Mouse (Mus musculus) G1E (cell line): Measurements from ENCODE around the gene Tmem120a. TPM values are rescaled to one million over a fixed set of nuclear protein-coding genes. Genes with fewer than 3 reads are reported as not detected.

ENCODE experiments used
- ATAC-seq: 2 replicates; pipeline ENCODE4 v1.8.0; 2016; ENCODE audit warnings: mild to moderate bottlenecking; ENCODE audit not compliant: insufficient number of reproducible peaks, poor library complexity, low FRiP score, severe bottlenecking; ENCODE audit errors: extremely low read depth
- DNase-seq: peaks from one replicate; pipeline ENCODE4 v3.0.0; 2012; ENCODE audit warnings: low spot score
- H3K27me3 ChIP-seq: 2 replicates; pipeline ENCODE4 v1.6.1; 2012; ENCODE audit warnings: mild to moderate bottlenecking, low read length, inconsistent platforms; ENCODE audit not compliant: insufficient read depth
- H3K36me3 ChIP-seq: replicated peaks from 2 replicates; pipeline ENCODE3; 2012; ENCODE audit warnings: mild to moderate bottlenecking, inconsistent platforms
- H3K4me1 ChIP-seq: 2 replicates; pipeline ENCODE4 v1.6.1; 2012; ENCODE audit warnings: low read depth, low read length, inconsistent platforms, mixed read lengths; ENCODE audit not compliant: insufficient read depth
- H3K4me3 ChIP-seq: 2 replicates; pipeline ENCODE4 v1.5.1; 2012; ENCODE audit warnings: low read depth, mild to moderate bottlenecking, inconsistent platforms, low read length, moderate library complexity, mixed read lengths
- H3K9me3 ChIP-seq: replicated peaks from 2 replicates; pipeline ENCODE4 v1.6.1; 2012; ENCODE audit warnings: inconsistent platforms
- CTCF ChIP-seq: IDR thresholded peaks from 2 replicates; pipeline ENCODE4 v1.5.1; 2012; ENCODE audit warnings: low read depth, low read length, inconsistent platforms, mixed read lengths
- GATA1 ChIP-seq: IDR thresholded peaks from 2 replicates; pipeline ENCODE4 v1.6.1; 2012; ENCODE audit warnings: borderline replicate concordance, low read length, inconsistent platforms, mixed read lengths
- GATA2 ChIP-seq: IDR thresholded peaks from 2 replicates; pipeline ENCODE4 v1.6.1; 2012; ENCODE audit warnings: low read depth, low read length, inconsistent platforms, borderline replicate concordance
- POLR2AphosphoS5 ChIP-seq: IDR thresholded peaks from 2 replicates; pipeline ENCODE4 v1.6.1; 2012; ENCODE audit warnings: low read depth, low read length, inconsistent platforms; ENCODE audit not compliant: insufficient replicate concordance
- TAL1 ChIP-seq: conservative IDR thresholded peaks from 2 replicates; pipeline ENCODE4 v1.6.1; 2012; ENCODE audit warnings: low read depth, low read length, inconsistent platforms, mixed read lengths
- polyA plus RNA-seq: library from polyadenylated mRNA; stranded (reverse); fragments of >175 nt; gene quantifications from 2 replicates; pipeline ENCODE4 v1.2.3, GENCODE M21; 2012
- total RNA-seq, 2 experiments: library from RNA; stranded (forward) in 1 of 2; stranded (reverse) in 1 of 2; fragments of 200-1000 nt in 1 of 2; fragments of >200 nt in 1 of 2; fragmentation: Nextera tagmentation in 1 of 2; gene quantifications; 2 replicates each; pipeline ENCODE4 v1.2.3; 2014 to 2017

The Tmem120a gene
- total and polyA plus RNA-seq, 3 experiments = 8.5 to 18.0 (median 13.3) TPM

DNA sequence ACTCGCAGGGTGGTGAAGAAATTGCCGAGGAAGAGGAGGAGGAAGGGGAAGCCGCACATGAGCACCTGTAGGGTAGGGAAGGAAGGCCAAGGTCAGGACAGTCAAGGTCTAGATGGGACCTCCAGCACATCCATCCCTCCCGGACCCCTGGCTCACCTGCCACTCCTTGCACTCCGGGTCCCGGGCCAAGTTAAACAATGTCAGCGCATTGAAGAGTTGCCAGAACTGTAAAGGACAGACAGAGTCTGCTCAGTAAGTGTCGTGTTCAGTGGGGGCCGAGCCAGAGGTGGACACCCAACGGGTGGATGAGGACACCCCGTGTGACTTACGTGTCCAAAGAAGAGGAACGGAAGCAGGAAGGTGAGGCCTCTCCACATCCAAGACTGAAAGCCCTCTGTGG, 8.5 kb downstream of the Tmem120a start:
- ATAC-seq (no peak), DNase-seq (no peak)
- Histone ChIP-seq H3K4me3 (no peak overlapping the region), H3K9me3 (peaks cover 6% of the 10 kb centered on the region), H3K36me3 (peaks cover 87% of the 10 kb centered on the region), H3K27me3 (no peaks in the 10 kb centered on the region; the same call in 1 of the 2 replicates), H3K4me1 (peaks cover 2% of the 10 kb centered on the region)
- TF ChIP-seq GATA1 (no peak), POLR2AphosphoS5 (no peak), CTCF (no peak), TAL1 (no peak), GATA2 (no peak)

- no peak for ATAC-seq
These were observed 10.1 kb downstream of the Tmem120a start for GRCm38 (mm10) chr5:135734057-135734680.

GRCm38 (mm10) chr5:135733071-135733470, 11.2 kb downstream of the Tmem120a start:
- Histone ChIP-seq H3K36me3 (peaks cover 100% of the 10 kb centered on the region), H3K4me1 (peaks cover 2% of the 10 kb centered on the region), H3K9me3 (peaks cover 6% of the 10 kb centered on the region), H3K27me3 (no peaks in the 10 kb centered on the region; the same call in 1 of the 2 replicates), H3K4me3 (no peak overlapping the region)
- no peak for TF ChIP-seq POLR2AphosphoS5
- TF ChIP-seq GATA1 = no peak
- no peak for TF ChIP-seq TAL1
- TF ChIP-seq GATA2 = no peak
- TF ChIP-seq CTCF = no peak
- ATAC-seq (no peak), DNase-seq (no peak)

More at GRCm38 (mm10) chr5:135734057-135734680, 10.1 kb downstream of the Tmem120a start:
- H3K4me1 ChIP-seq = peaks cover 2% of the 10 kb centered on the region
- no peak for TF ChIP-seq CTCF
- TF ChIP-seq GATA2 = no peak
- no peak for TF ChIP-seq POLR2AphosphoS5
- TF ChIP-seq GATA1 = no peak
- TF ChIP-seq TAL1 = no peak
- peaks cover 93% of the 10 kb centered on the region for H3K36me3 ChIP-seq
- H3K4me3 ChIP-seq = no peak overlapping the region
- no peaks in the 10 kb centered on the region; the same call in 1 of the 2 replicates for H3K27me3 ChIP-seq
- H3K9me3 ChIP-seq = peaks cover 6% of the 10 kb centered on the region
- DNase-seq = no peak

DNA sequence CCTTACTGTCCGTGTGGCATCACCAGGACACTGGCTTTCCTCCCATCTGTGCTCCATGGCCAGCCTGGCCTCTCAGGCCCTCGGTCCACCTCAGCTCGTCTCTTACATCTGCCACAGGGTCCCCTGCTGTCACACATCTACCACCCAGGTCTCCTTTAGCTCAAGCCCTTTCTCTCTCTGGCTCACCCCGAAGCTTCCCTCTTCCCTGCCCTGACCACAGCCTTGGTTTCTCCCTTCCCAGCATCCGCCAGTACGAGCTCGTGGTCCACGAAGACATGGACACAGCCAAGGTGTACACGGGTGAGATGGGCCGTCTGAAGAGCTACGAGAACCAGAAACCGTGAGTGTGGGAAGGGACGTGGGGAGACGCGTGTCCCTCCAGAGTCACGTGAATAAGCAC, 12.9 kb downstream of the Tmem120a start:
- Histone ChIP-seq H3K4me3 (no peak overlapping the region), H3K36me3 (peaks cover 100% of the 10 kb centered on the region), H3K27me3 (no peaks in the 10 kb centered on the region; the same call in 1 of the 2 replicates), H3K9me3 (peaks cover 6% of the 10 kb centered on the region), H3K4me1 (peaks cover 2% of the 10 kb centered on the region)
- TF ChIP-seq POLR2AphosphoS5 (no peak), CTCF (no peak), GATA2 (no peak), TAL1 (no peak), GATA1 (no peak)
- ATAC-seq (no peak), DNase-seq (no peak)

DNA sequence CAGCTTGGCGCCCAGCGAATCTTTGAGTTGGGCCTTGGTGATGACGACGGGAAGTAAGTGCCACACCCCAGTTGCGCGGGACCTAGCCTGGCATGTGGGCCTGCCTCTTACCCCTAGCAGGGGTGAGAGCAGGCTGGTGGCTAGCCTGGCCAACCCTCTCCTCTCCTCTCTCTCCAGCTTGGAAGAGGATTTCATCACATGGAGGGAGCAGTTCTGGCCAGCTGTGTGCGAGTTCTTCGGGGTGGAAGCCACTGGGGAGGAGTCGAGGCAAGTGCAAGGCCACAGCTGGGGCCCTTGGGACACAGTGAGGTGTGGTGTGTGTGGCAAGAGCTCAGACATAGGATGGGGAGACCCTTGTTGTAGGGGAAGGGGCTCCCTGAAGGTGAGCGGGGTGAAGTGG, 13.3 kb downstream of the Tmem120a start:
- Histone ChIP-seq H3K9me3 (peaks cover 6% of the 10 kb centered on the region), H3K4me1 (peaks cover 2% of the 10 kb centered on the region), H3K36me3 (peaks cover 100% of the 10 kb centered on the region), H3K4me3 (no peak overlapping the region), H3K27me3 (no peaks in the 10 kb centered on the region; the same call in 1 of the 2 replicates)
- ATAC-seq (no peak), DNase-seq (no peak)
- no peak for TF ChIP-seq POLR2AphosphoS5
- TF ChIP-seq GATA1 = no peak
- TF ChIP-seq CTCF = no peak
- no peak for TF ChIP-seq TAL1
- TF ChIP-seq GATA2 = no peak

DNA sequence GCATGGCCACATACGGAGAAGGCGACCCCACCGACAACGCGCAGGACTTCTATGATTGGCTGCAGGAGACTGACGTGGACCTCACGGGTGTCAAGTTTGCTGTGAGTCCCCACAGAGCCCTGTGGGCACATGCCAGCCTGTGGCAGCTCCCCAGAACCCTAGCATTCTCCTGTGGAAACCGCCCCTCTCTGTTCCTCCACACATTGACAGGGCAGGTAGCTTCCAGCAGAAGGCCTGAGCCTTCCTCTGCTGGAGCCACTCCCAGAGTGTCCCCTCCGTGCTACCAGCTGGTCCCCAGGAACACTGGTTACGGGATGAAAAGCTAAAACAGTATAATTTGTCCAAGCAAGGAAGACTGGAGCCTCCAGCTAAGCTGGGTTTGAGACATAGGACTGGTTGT, 14.0 kb downstream of the Tmem120a start:
- ATAC-seq = no peak
- H3K36me3 ChIP-seq = peaks cover 100% of the 10 kb centered on the region
- TF ChIP-seq POLR2AphosphoS5 (no peak), TAL1 (no peak), CTCF (no peak), GATA1 (no peak), GATA2 (no peak)
- H3K4me3 ChIP-seq = no peak overlapping the region
- H3K27me3 ChIP-seq = no peaks in the 10 kb centered on the region; the same call in 1 of the 2 replicates
- DNase-seq = no peak
- H3K4me1 ChIP-seq = peaks cover 2% of the 10 kb centered on the region
- peaks cover 6% of the 10 kb centered on the region for H3K9me3 ChIP-seq
